Mouse (Mus musculus) embryonic facial prominence, embryonic 14.5 days (tissue): ENCODE measurements at regions not wholly inside any gene's neighbourhood (a gene's known extent, or its start where the extent isn't known, plus 50 kb on each side); places are given as distances from the start of the nearest gene placed in this dataset.

ENCODE experiments used
- ATAC-seq: fragments of 200-750 bp; cut with Nextera tagmentation; 2 replicates; pipeline ENCODE4 v1.8.0; 2017; ENCODE audit warnings: low read depth, moderate number of reproducible peaks, moderate TSS enrichment
- DNase-seq: peaks from one replicate; pipeline ENCODE4 v3.0.0-alpha.2; 2015; ENCODE audit warnings: low spot score
- H3K27ac ChIP-seq: fragments of 300-500 bp; sonication (generic); replicated peaks from 2 replicates; pipeline ENCODE4 v1.5.1; 2014; ENCODE audit warnings: low read depth, mild to moderate bottlenecking, low read length, moderate library complexity
- H3K27me3 ChIP-seq: fragments of 300-500 bp; sonication (generic); replicated peaks from 2 replicates; pipeline ENCODE4 v1.6.1; 2014; ENCODE audit warnings: low read length; ENCODE audit not compliant: control insufficient read depth, insufficient read depth
- H3K36me3 ChIP-seq: fragments of 300-500 bp; sonication (generic); 2 replicates; pipeline ENCODE4 v1.6.1; 2014; ENCODE audit warnings: low read length, mixed read lengths; ENCODE audit not compliant: control insufficient read depth, insufficient read depth
- H3K4me1 ChIP-seq: fragments of 300-500 bp; sonication (generic); 2 replicates; pipeline ENCODE4 v1.6.1; 2014; ENCODE audit warnings: antibody characterized with exemption, low read length; ENCODE audit not compliant: control insufficient read depth, insufficient read depth
- H3K4me2 ChIP-seq: fragments of 300-500 bp; sonication (generic); 2 replicates; pipeline ENCODE4 v1.6.1; 2014; ENCODE audit warnings: low read depth, mild to moderate bottlenecking, low read length, moderate library complexity, mixed read lengths
- H3K4me3 ChIP-seq: fragments of 300-500 bp; sonication (generic); 2 replicates; pipeline ENCODE4 v1.5.1; 2014; ENCODE audit warnings: low read depth, mild to moderate bottlenecking, low read length
- H3K9ac ChIP-seq: fragments of 300-500 bp; sonication (generic); 2 replicates; pipeline ENCODE4 v1.6.1; 2014; ENCODE audit warnings: low read depth, mild to moderate bottlenecking, low read length, moderate library complexity, mixed read lengths
- H3K9me3 ChIP-seq: fragments of 300-500 bp; sonication (generic); 2 replicates; pipeline ENCODE4 v1.6.1; 2016; ENCODE audit warnings: low read length; ENCODE audit not compliant: control insufficient read depth
- WGBS: fragments of 180-500 bp; shearing (Covaris S2); extraction: QIAGEN DNeasy Blood & Tissue Kit; methylation state at CpG from one replicate; pipeline ENCODE4 v1.1.7; 2014; 5-methylcytosine and 5-hydroxymethylcytosine counted together

GRCm38 (mm10) chr10:92335141-92335540 lies 387.1 kb downstream of the Nedd1 start:
- Histone ChIP-seq H3K9ac (no peak overlapping the region), H3K27me3 (no peaks in the 10 kb centered on the region), H3K27ac (no peak overlapping the region), H3K36me3 (no peaks in the 10 kb centered on the region), H3K4me2 (no peak overlapping the region), H3K9me3 (no peaks in the 10 kb centered on the region), H3K4me3 (no peak overlapping the region), H3K4me1 (peaks cover 10% of the 10 kb centered on the region)
- no peak for ATAC-seq
- WGBS = 79% methylated on average over 5 of the region's 5 CpGs
- no peak for DNase-seq

GRCm38 (mm10) chr10:92333869-92334268 lies 388.4 kb downstream of the Nedd1 start:
- no peak overlapping the region for H3K4me2 ChIP-seq
- 26% methylated on average over 6 of the region's 6 CpGs for WGBS
- no peak for ATAC-seq
- H3K9ac ChIP-seq = no peak overlapping the region
- peaks cover 10% of the 10 kb centered on the region for H3K4me1 ChIP-seq
- no peak overlapping the region for H3K4me3 ChIP-seq
- H3K9me3 ChIP-seq = no peaks in the 10 kb centered on the region
- no peak overlapping the region for H3K27ac ChIP-seq
- no peaks in the 10 kb centered on the region for H3K36me3 ChIP-seq
- DNase-seq = peak; percentile 20
- H3K27me3 ChIP-seq = no peaks in the 10 kb centered on the region

GRCm38 (mm10) chr10:92333042-92333774 lies 389.0 kb downstream of the Nedd1 start:
- WGBS = 17% methylated on average over 3 of the region's 3 CpGs
- peaks cover 10% of the 10 kb centered on the region for H3K4me1 ChIP-seq
- no peak overlapping the region for H3K4me2 ChIP-seq
- ATAC-seq (peak; percentile 93), DNase-seq (peak; percentile 86)
- H3K9ac ChIP-seq = no peak overlapping the region
- H3K36me3 ChIP-seq = no peaks in the 10 kb centered on the region
- no peaks in the 10 kb centered on the region for H3K9me3 ChIP-seq
- H3K27me3 ChIP-seq = no peaks in the 10 kb centered on the region
- no peak overlapping the region for H3K4me3 ChIP-seq
- H3K27ac ChIP-seq = no peak overlapping the region; the same call in 1 of the 2 replicates

GRCm38 (mm10) chr10:92330150-92330549 lies 392.1 kb downstream of the Nedd1 start:
- Histone ChIP-seq H3K9me3 (no peaks in the 10 kb centered on the region), H3K27ac (no peak overlapping the region), H3K4me2 (no peak overlapping the region), H3K36me3 (no peaks in the 10 kb centered on the region), H3K27me3 (no peaks in the 10 kb centered on the region), H3K9ac (no peak overlapping the region), H3K4me1 (peaks cover 10% of the 10 kb centered on the region), H3K4me3 (no peak overlapping the region)
- 57% methylated on average over 10 of the region's 10 CpGs for WGBS
- DNase-seq = no peak
- no peak for ATAC-seq

- 41% methylated on average over 1 of the region's 1 CpGs for WGBS
- H3K4me1 ChIP-seq = peaks cover 10% of the 10 kb centered on the region
- H3K27ac ChIP-seq = no peak overlapping the region
- H3K9me3 ChIP-seq = no peaks in the 10 kb centered on the region
- no peak overlapping the region for H3K4me2 ChIP-seq
- ATAC-seq (no peak), DNase-seq (no peak)
- no peak overlapping the region for H3K4me3 ChIP-seq
- H3K9ac ChIP-seq = no peak overlapping the region
- H3K36me3 ChIP-seq = no peaks in the 10 kb centered on the region
- no peaks in the 10 kb centered on the region for H3K27me3 ChIP-seq
Measured at GRCm38 (mm10) chr10:92329661-92330060, 392.6 kb downstream of the Nedd1 start.

- H3K27ac ChIP-seq = no peak overlapping the region
- no peak for DNase-seq
- no peaks in the 10 kb centered on the region for H3K4me1 ChIP-seq
- no peaks in the 10 kb centered on the region for H3K36me3 ChIP-seq
- WGBS = 81% methylated on average over 4 of the region's 4 CpGs
- ATAC-seq = no peak
- no peak overlapping the region for H3K4me3 ChIP-seq
- H3K9me3 ChIP-seq = no peaks in the 10 kb centered on the region
- H3K9ac ChIP-seq = no peak overlapping the region
- no peaks in the 10 kb centered on the region for H3K27me3 ChIP-seq
- no peak overlapping the region for H3K4me2 ChIP-seq
Measured at GRCm38 (mm10) chr10:92325284-92325989, 396.8 kb downstream of the Nedd1 start.

GRCm38 (mm10) chr10:92314606-92315005 lies 407.6 kb downstream of the Nedd1 start:
- Histone ChIP-seq H3K9me3 (no peaks in the 10 kb centered on the region), H3K36me3 (no peaks in the 10 kb centered on the region), H3K4me1 (no peaks in the 10 kb centered on the region), H3K9ac (no peak overlapping the region), H3K27me3 (no peaks in the 10 kb centered on the region), H3K4me3 (no peak overlapping the region), H3K4me2 (no peak overlapping the region), H3K27ac (no peak overlapping the region)
- WGBS = 73% methylated on average over 3 of the region's 3 CpGs
- DNase-seq (peak; percentile 31), ATAC-seq (0 out of 2 replicates have a peak, but pooled peaks have one; percentile 44)

- WGBS = 69% methylated on average over 6 of the region's 6 CpGs
- no peaks in the 10 kb centered on the region for H3K9me3 ChIP-seq
- ATAC-seq = no peak
Measured at GRCm38 (mm10) chr10:92312278-92312677, 409.9 kb downstream of the Nedd1 start.

More at GRCm38 (mm10) chr10:92312278-92312677, 409.9 kb downstream of the Nedd1 start:
- no peak overlapping the region for H3K27ac ChIP-seq
- DNase-seq = no peak
- no peak overlapping the region for H3K4me2 ChIP-seq
- H3K36me3 ChIP-seq = no peaks in the 10 kb centered on the region
- H3K9ac ChIP-seq = no peak overlapping the region
- H3K4me1 ChIP-seq = no peaks in the 10 kb centered on the region
- no peaks in the 10 kb centered on the region for H3K27me3 ChIP-seq
- no peak overlapping the region for H3K4me3 ChIP-seq
